26 mouse cellular contexts compared by ENCODE assay signal in the genomic region with DNA sequence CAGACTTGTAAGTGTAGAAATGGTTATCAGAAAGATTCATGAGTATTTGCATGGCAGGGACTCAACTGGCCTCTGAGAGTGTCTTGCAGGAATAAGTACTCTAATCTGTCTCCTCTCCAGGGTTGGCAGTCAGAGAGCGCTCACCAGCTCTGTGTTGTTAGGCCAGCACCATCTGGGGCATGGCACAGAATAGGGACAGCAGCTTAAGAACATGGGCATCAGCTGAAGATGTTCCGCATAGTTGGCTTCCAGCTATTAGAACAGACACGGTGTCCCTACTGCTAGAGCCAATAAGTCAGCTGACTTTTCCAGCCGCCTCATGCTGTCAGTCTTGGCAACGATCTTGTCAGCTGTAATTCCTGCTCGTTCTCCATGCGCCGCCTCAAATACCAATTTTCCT. TPM values are rescaled to one million over a fixed set of nuclear protein-coding genes. Genes with fewer than 3 reads are reported as not detected.
DNase-seq lines count a peak whose midpoint lies in the region; ATAC-seq lines count a peak whose summit lies in the region.
"Had no signal": no experiment of that assay in that cellular context is flagged by ENCODE, and none has a peak within 500 bp of the region (broad histone marks: within the 10 kb centered on the region; RNA-seq: fewer than 3 reads in every experiment).

No protein-coding gene starts in this region.

- WGBS in hindbrain, embryonic 16.5 days: 69% methylated on average over 8 of the region's 8 CpGs
- 79% methylated on average over 8 of the region's 8 CpGs for whole genome bisulfite sequencing in hindbrain, embryonic 13.5 days
- WGBS in midbrain, embryonic 14.5 days: 80% methylated on average over 8 of the region's 8 CpGs
- WGBS in midbrain, embryonic 10.5 days: 88% methylated on average over 8 of the region's 8 CpGs

- no peaks in the 10 kb centered on the region for H3K4me1 ChIP-seq in hindbrain, embryonic 16.5 days (ENCODE audit: control insufficient read depth, insufficient read depth, low read depth, low read length)
- H3K4me1 ChIP-seq in hindbrain, embryonic 13.5 days (replicated peaks): no peaks in the 10 kb centered on the region
- H3K4me1 ChIP-seq in midbrain, embryonic 14.5 days (ENCODE audit: control insufficient read depth, insufficient read depth, low read length): no peaks in the 10 kb centered on the region
- H3K4me1 ChIP-seq in midbrain, embryonic 10.5 days: no peaks in the 10 kb centered on the region
- H3K4me1 ChIP-seq: embryonic facial prominence, embryonic 12.5 days; forebrain, embryonic 12.5 days; limb, embryonic 12.5 days; midbrain, embryonic 12.5 days; neural tube, embryonic 15.5 days had no signal

- no peaks in the 10 kb centered on the region for H3K9me3 ChIP-seq in hindbrain, embryonic 16.5 days (ENCODE audit: control insufficient read depth, low read length)
- no peaks in the 10 kb centered on the region for H3K9me3 ChIP-seq in hindbrain, embryonic 13.5 days
- no peaks in the 10 kb centered on the region for H3K9me3 ChIP-seq in midbrain, embryonic 14.5 days (ENCODE audit: control insufficient read depth, low read length)
- no peaks in the 10 kb centered on the region for H3K9me3 ChIP-seq in midbrain, embryonic 10.5 days (replicated peaks)
- H3K9me3 ChIP-seq: embryonic facial prominence, embryonic 12.5 days; forebrain, embryonic 12.5 days; limb, embryonic 12.5 days; midbrain, embryonic 12.5 days; neural tube, embryonic 15.5 days had no signal

- H3K4me2 ChIP-seq in hindbrain, embryonic 16.5 days (ENCODE audit: low read length): no peak overlapping the region
- H3K4me2 ChIP-seq in hindbrain, embryonic 13.5 days: no peak overlapping the region
- no peak overlapping the region for H3K4me2 ChIP-seq in midbrain, embryonic 14.5 days (ENCODE audit: low read length)
- H3K4me2 ChIP-seq: embryonic facial prominence, embryonic 12.5 days; forebrain, embryonic 12.5 days; heart, embryonic 11.5 days; limb, embryonic 12.5 days; liver, embryonic 11.5 days; midbrain, embryonic 12.5 days; neural tube, embryonic 15.5 days had no signal

- H3K27me3 ChIP-seq in hindbrain, embryonic 16.5 days (replicated peaks; ENCODE audit: control insufficient read depth, insufficient read depth, low read length): no peaks in the 10 kb centered on the region
- H3K27me3 ChIP-seq in hindbrain, embryonic 13.5 days: no peaks in the 10 kb centered on the region
- H3K27me3 ChIP-seq in midbrain, embryonic 14.5 days (ENCODE audit: control insufficient read depth, insufficient read depth, low read length): no peaks in the 10 kb centered on the region
- H3K27me3 ChIP-seq in midbrain, embryonic 10.5 days (ENCODE audit: low read depth, poor library complexity, severe bottlenecking): no peaks in the 10 kb centered on the region
- H3K27me3 ChIP-seq: embryonic facial prominence, embryonic 12.5 days; forebrain, embryonic 12.5 days; limb, embryonic 12.5 days; midbrain, embryonic 12.5 days; neural tube, embryonic 15.5 days had no signal

- H3K4me3 ChIP-seq in hindbrain, embryonic 16.5 days (ENCODE audit: low read length): no peak overlapping the region
- H3K4me3 ChIP-seq in hindbrain, embryonic 13.5 days: no peak overlapping the region
- H3K4me3 ChIP-seq in midbrain, embryonic 14.5 days (replicated peaks; ENCODE audit: low read depth, low read length): no peak overlapping the region
- H3K4me3 ChIP-seq in midbrain, embryonic 10.5 days: no peak overlapping the region
- H3K4me3 ChIP-seq: embryonic facial prominence, embryonic 12.5 days; forebrain, embryonic 12.5 days; limb, embryonic 12.5 days; midbrain, embryonic 12.5 days; myocyte; neural tube, embryonic 15.5 days had no signal

- DNase-seq in cerebellum, postnatal 14 days: peak; percentile 37 to 39
- DNase-seq in cerebellum, adult 18-20 months: no peak
- peak; percentile 3 for DNase-seq in midbrain, embryonic 14.5 days
- DNase-seq in midbrain, embryonic 10.5 days (ENCODE audit: low spot score): no peak
- peak; percentile 25 for DNase-seq in skeletal muscle tissue, adult 2 months (ENCODE audit: low read depth, low spot score)
- DNase-seq: adrenal gland, postnatal 10 days; cerebellum, adult 9-11 months; gastrocnemius, postnatal 14 days; heart, adult 11 months; liver, postnatal 0 days; lung, postnatal 10 days; thymus, adult 18-20 months; thymus, postnatal 36 days had no signal

- H3K9ac ChIP-seq in hindbrain, embryonic 16.5 days (ENCODE audit: low read depth, low read length): no peak overlapping the region
- no peak overlapping the region for H3K9ac ChIP-seq in hindbrain, embryonic 13.5 days
- H3K9ac ChIP-seq in midbrain, embryonic 14.5 days (replicated peaks; ENCODE audit: low read length): no peak overlapping the region
- H3K9ac ChIP-seq: embryonic facial prominence, embryonic 12.5 days; forebrain, embryonic 12.5 days; limb, embryonic 12.5 days; liver, postnatal 0 days; midbrain, embryonic 12.5 days; neural tube, embryonic 15.5 days had no signal

- H3K36me3 ChIP-seq in hindbrain, embryonic 16.5 days (ENCODE audit: control insufficient read depth, insufficient read depth, low read length): no peaks in the 10 kb centered on the region
- no peaks in the 10 kb centered on the region for H3K36me3 ChIP-seq in hindbrain, embryonic 13.5 days
- no peaks in the 10 kb centered on the region for H3K36me3 ChIP-seq in midbrain, embryonic 14.5 days (ENCODE audit: control insufficient read depth, insufficient read depth, low read length)
- H3K36me3 ChIP-seq in midbrain, embryonic 10.5 days: no peaks in the 10 kb centered on the region
- H3K36me3 ChIP-seq: embryonic facial prominence, embryonic 12.5 days; forebrain, embryonic 12.5 days; limb, embryonic 12.5 days; midbrain, embryonic 12.5 days; neural tube, embryonic 15.5 days had no signal

- no peak overlapping the region for H3K27ac ChIP-seq in hindbrain, embryonic 16.5 days (ENCODE audit: low read depth, low read length)
- no peak overlapping the region for H3K27ac ChIP-seq in hindbrain, embryonic 13.5 days
- H3K27ac ChIP-seq in midbrain, embryonic 14.5 days (replicated peaks; ENCODE audit: low read depth, low read length): no peak overlapping the region
- H3K27ac ChIP-seq in midbrain, embryonic 10.5 days (replicated peaks): no peak overlapping the region
- H3K27ac ChIP-seq: embryonic facial prominence, embryonic 12.5 days; forebrain, embryonic 12.5 days; kidney, postnatal 0 days; limb, embryonic 12.5 days; midbrain, embryonic 12.5 days; neural tube, embryonic 15.5 days had no signal

- peak; percentile 91 for ATAC-seq in hindbrain, embryonic 16.5 days
- ATAC-seq in hindbrain, embryonic 13.5 days (ENCODE audit: low FRiP score): no peak
- no peak for ATAC-seq in midbrain, embryonic 14.5 days (ENCODE audit: low FRiP score, low TSS enrichment)
- ATAC-seq: intestine, postnatal 0 days; liver, postnatal 0 days had no signal

RNA-seq across cellular contexts. Expression of a gene that starts 29.7 kb away (rescaled TPM):
- 1.9 and 2.1 TPM in 2 replicates for polyA plus RNA-seq in hindbrain, embryonic 16.5 days (2015; fragmentation: Nextera tagmentation; extraction: Ambion mirVana)
- polyA plus RNA-seq in hindbrain, embryonic 13.5 days (2015; fragmentation: Nextera tagmentation; extraction: Ambion mirVana): 2.6 and 2.7 TPM in 2 replicates
- 0.66 and 4.0 TPM in 2 replicates for polyA plus RNA-seq in midbrain, embryonic 14.5 days (2014; fragmentation: Nextera tagmentation; extraction: Ambion mirVana)
- polyA plus RNA-seq in midbrain, embryonic 10.5 days (2016; fragmentation: Nextera tagmentation; extraction: Ambion mirVana): 1.4 and 2.5 TPM in 2 replicates

RNA-seq across cellular contexts. Expression of a gene that starts 38.4 kb away (rescaled TPM):
- not detected in 2 replicates for polyA plus RNA-seq in hindbrain, embryonic 16.5 days (2015; fragmentation: Nextera tagmentation; extraction: Ambion mirVana)
- polyA plus RNA-seq in hindbrain, embryonic 13.5 days (2015; fragmentation: Nextera tagmentation; extraction: Ambion mirVana): not detected in 2 replicates
- polyA plus RNA-seq in midbrain, embryonic 14.5 days (2014; fragmentation: Nextera tagmentation; extraction: Ambion mirVana): not detected in 2 replicates
- polyA plus RNA-seq in midbrain, embryonic 10.5 days (2016; fragmentation: Nextera tagmentation; extraction: Ambion mirVana): 0.31 and 0.99 TPM in 2 replicates
- polyA plus RNA-seq: forebrain, embryonic 12.5 days; midbrain, embryonic 12.5 days; neural tube, embryonic 15.5 days had no signal

RNA-seq across cellular contexts. Expression of a gene that starts 48.6 kb away (rescaled TPM):
- polyA plus RNA-seq in hindbrain, embryonic 16.5 days (2015; fragmentation: Nextera tagmentation; extraction: Ambion mirVana): 0.10 and 0.32 TPM in 2 replicates
- polyA plus RNA-seq in hindbrain, embryonic 13.5 days (2015; fragmentation: Nextera tagmentation; extraction: Ambion mirVana): 0.10 and 0.16 TPM in 2 replicates
- 0.32 TPM in 1 of 2 replicates, not detected in the other for polyA plus RNA-seq in midbrain, embryonic 14.5 days (2014; fragmentation: Nextera tagmentation; extraction: Ambion mirVana)
- polyA plus RNA-seq in midbrain, embryonic 10.5 days (2016; fragmentation: Nextera tagmentation; extraction: Ambion mirVana): not detected in 2 replicates
- polyA plus RNA-seq: forebrain, embryonic 12.5 days; limb, embryonic 12.5 days; midbrain, embryonic 12.5 days; myocyte; small intestine, adult 2 months had no signal

RNA-seq across cellular contexts. Expression of a gene that starts 58.7 kb away (rescaled TPM):
- polyA plus RNA-seq in hindbrain, embryonic 16.5 days (2015; fragmentation: Nextera tagmentation; extraction: Ambion mirVana): 2.2 and 3.1 TPM in 2 replicates
- 2.2 and 3.6 TPM in 2 replicates for polyA plus RNA-seq in hindbrain, embryonic 13.5 days (2015; fragmentation: Nextera tagmentation; extraction: Ambion mirVana)
- 0.08 and 3.4 TPM in 2 replicates for polyA plus RNA-seq in midbrain, embryonic 14.5 days (2014; fragmentation: Nextera tagmentation; extraction: Ambion mirVana)
- 2.3 and 3.0 TPM in 2 replicates for polyA plus RNA-seq in midbrain, embryonic 10.5 days (2016; fragmentation: Nextera tagmentation; extraction: Ambion mirVana)
- polyA plus RNA-seq: myocyte had no signal

Comparison
In these comparisons a context has a peak if more than half of its experiments do, and no peak if none do; other contexts are left out.
1. DNase-seq: peak in cerebellum, postnatal 14 days (2 of 2), midbrain, embryonic 14.5 days (single experiment) and skeletal muscle tissue, adult 2 months (single experiment); none in cerebellum, adult 18-20 months (0 of 2) and midbrain, embryonic 10.5 days (single experiment).